Mouse (Mus musculus) right cerebral cortex, adult 18-20 months (tissue): ENCODE measurements around the gene Adgrg1.

Experiments used
- DNase-seq: peaks from one replicate; pipeline ENCODE4 v3.0.0; 2022; ENCODE audit warnings: mixed read lengths

Adgrg1 gene

GRCm38 (mm10) chr8:95041883-95042784 is 67.6 kb downstream of the Adgrg1 start:
- DNase-seq: no peak

- DNase-seq: no peak
Measured at GRCm38 (mm10) chr8:95044811-95045210, 70.3 kb downstream of the Adgrg1 start.

- DNase-seq: no peak
Measured at GRCm38 (mm10) chr8:95046982-95047381, 72.4 kb downstream of the Adgrg1 start.

- DNase-seq: no peak
Measured at GRCm38 (mm10) chr8:95047884-95048680, 73.5 kb downstream of the Adgrg1 start.

- no peak for DNase-seq
Measured at GRCm38 (mm10) chr8:95049636-95050035, 75.1 kb downstream of the Adgrg1 start.

GRCm38 (mm10) chr8:95054438-95054837 is 79.9 kb downstream of the Adgrg1 start:
- DNase-seq: no peak

GRCm38 (mm10) chr8:95054927-95055510 is 80.5 kb downstream of the Adgrg1 start, which contains the start of gene Drc7:
Gene Drc7, plus strand, starts transcription at chr8:95055103.
- DNase-seq: no peak

- DNase-seq: no peak
Measured at GRCm38 (mm10) chr8:95056414-95056813, 81.9 kb downstream of the Adgrg1 start.

GRCm38 (mm10) chr8:95058661-95059060 is 84.1 kb downstream of the Adgrg1 start:
- DNase-seq: no peak

- DNase-seq: no peak
Measured at GRCm38 (mm10) chr8:95059812-95060533, 85.4 kb downstream of the Adgrg1 start.
